Mouse (Mus musculus) 3134 (cell line): ENCODE results near the gene Spon1.

ENCODE experiments used
- DNase-seq: peaks from one replicate; pipeline ENCODE4 v3.0.0-alpha.2; 2011; ENCODE audit warnings: low spot score; ENCODE audit not compliant: insufficient read length; ENCODE audit errors: extremely low read depth

The Spon1 gene

DNA sequence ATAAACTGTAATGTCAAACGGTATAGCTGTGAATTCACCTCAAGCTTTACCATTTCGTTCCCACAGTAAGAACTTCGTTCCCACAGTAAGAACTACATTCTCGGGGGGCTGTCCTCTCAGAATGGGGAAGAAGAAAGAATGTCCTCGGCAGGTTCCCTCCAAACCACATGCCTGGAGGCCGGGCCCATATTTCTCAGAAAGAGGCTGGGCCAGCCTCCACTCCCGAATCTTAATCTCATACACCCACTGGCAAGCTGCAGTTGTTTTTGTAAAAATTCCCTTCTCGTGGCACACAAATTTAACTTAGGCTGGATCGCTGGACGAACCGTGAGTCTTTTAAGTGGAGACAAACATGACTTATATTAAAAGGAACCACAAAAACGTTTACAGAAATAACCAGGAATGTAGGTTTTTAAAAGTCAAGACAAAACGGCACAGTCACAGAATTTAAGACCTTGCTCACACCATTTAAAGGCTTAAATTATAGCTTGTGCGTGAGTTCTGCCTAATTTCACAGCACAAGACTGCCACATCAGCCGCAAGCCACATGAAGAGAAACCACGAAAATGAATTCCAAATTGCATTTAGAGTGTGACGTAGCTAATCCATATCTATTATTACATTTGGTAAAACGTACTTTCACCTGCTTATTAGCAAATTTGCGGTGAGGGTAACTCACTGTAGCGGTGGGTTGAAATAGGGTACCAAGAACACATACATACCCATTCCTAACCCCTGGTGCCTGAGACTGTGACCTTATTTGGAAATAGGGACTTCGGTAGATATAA, 316.0 kb downstream of the Spon1 start:
- DNase-seq, result no peak

DNA sequence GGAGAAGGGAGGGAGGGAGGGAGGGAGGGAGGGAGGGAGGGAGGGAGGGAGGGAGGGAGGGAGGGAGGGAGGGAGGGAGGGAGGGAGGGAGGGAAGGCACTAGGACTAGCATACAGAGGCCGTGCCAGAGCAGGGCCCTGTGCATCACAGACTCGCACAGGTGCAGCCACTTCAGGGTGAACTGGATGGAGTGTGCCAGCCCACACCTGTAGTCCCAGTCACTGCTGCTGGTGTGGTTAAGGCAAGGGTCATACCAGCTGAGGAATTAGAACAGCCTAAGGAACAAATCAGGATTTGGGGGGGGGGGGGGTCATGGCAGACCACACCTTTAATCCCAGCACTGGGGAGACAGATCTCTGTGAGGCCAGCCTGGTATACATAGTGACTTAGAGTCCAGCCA, 317.3 kb downstream of the Spon1 start:
- DNase-seq, result no peak

DNA sequence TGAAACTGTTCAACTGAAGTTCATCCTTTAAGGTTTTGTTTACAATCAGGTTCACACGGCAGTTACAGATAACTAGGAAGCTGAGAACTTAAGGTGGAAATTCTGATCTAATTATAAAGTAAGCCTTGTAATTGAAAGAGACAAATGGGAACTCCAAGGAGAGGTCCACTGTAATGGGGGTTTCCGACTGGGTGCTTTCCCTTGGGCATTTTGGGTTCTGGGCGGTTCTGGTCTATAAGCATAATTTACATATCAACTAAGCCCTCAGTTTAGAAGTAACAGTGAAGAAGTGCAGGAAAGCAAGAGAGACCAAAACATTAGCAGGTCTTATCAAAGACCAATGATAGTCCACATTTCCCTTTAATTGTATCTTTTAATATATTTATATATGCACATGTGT, 318.0 kb downstream of the Spon1 start:
- DNase-seq, result no peak

DNA sequence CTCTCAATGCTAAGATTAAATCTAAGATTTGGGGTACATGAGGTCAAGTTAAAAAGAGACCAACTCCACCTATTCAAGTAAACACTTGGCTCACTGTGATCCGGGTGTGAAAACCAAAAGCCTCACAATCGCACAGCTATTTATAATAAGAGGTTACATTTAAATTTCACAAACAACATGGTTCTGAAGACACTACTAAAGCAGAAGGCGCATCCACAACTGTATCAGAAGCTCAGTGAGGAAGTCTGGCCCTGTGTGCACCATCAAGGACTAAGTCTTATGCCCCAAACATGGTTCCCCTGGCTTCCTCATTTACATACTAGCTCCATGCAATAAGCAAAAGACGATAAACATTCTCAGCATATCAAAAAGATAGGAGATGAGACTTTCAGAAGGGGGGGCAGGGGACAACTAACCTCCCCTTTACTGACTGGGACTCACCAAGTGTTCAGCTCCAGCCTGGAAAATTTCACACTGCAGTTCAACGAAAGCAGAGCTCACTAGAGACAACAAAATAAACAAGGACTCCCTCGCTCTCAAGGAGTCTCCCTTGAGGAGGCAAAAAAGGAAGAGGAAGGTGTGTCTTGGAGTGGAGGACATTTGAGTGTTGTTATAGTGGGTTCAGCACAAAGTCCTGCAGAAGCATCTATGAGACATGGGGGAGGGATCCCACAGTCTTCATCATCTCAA, 320.4 kb downstream of the Spon1 start:
- DNase-seq, result no peak

DNA sequence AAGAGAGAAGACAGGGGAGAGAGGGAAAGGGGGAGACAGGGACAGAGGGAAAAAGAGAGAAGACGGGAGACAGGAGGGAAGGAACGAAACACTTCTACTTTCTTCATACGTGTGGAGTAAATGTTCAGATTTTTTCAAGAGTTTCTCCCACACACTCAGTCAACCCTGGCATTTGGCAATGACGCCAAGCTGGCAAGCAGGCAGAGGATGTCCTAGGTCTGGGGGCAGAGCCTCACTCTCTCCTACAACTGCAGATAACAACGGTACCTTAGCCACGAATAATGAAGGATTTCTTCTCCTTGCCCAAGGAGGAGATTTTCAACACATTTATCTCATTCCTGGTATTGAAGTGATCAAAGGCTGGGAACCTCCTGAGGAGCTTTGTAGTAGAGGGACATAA, 321.5 kb downstream of the Spon1 start:
- DNase-seq, result no peak

DNA sequence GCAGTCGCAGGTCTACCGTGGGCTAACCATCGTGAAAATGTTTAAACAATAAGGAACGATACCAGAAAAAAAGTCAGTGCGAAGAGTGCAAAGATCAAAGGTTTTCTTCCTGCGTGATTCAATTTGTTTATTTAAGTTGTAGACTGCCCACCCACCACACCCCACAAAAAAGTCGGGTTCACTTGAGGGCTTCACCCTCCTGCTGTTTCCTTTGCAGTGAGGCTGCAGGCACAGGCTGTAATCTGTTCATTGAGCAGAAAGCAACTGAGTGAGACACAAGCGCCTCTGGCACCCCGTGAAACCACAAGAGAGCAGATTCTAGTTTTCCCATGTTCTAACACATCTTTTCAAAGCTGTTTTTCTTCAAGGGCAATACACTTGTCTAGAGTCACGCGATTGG, 322.2 kb downstream of the Spon1 start:
- no peak for DNase-seq

DNA sequence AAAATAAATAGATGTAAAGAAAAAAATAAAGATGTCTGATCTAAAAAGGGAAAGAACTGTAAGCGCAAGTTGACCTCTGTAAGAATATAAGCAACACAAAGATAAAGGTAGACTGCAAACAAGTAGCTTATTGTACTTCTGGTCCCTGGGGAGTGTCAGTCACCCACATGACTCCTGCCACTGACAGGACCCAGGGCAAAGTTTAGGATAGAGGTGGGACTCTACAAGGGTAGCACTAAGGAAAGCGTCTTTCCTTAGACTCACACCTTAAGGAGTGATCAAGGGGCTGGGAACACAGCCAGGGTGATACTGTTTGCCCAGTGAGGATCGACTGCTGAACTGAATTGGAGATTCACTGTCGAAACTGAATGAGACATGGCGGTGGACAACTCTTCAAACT, 323.1 kb downstream of the Spon1 start:
- no peak for DNase-seq

DNA sequence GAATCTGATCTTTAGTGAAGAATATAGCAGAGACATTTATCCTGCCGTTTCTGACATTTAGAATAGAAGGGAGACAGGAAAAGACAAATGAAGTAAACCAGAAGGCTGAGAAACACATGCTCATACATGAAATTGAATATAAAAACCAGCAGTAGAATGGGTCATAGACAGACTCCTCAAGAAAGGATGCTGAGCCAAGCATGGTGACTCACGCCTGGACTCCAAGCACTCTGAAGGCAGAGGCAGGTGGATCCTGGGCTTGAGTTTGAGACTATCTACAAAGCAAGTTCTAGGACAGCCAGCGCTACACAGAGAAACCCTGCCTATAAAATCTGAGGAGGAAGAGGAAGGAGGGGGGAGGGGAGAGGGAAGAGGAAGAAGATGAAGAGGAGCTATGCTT, 324.4 kb downstream of the Spon1 start:
- peak; percentile 28 for DNase-seq

DNA sequence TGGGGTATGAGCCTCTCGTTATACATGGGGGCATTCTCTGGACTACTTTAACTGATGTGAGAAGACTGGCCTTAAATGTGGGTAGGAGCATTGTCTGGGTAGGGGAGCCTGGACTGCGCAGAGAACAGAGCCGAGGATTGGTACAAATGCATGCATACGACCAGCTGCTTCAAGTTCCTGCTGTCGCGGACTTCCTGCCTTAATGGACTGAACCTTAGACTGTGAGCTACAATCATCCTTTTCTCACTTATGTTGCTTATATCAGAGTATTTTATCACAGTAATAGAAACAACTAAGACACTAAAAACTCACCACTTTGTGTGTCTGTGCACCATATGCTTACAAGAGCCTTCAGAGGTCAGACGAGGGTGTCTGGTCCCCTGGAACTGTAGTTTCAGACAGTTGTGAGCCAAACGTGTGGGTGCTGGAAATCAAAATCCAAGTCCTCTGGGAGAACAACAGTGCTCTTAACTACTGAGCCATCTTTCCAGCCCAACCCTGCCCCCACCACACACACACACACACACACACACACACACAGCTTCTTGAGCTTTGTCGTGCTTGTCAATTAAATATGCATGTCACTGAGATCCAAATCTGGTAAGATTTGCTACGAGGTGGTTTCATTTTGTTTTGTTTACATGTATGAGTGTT, 325.2 kb downstream of the Spon1 start:
- DNase-seq, result no peak
